Mouse (Mus musculus) forelimb bud, embryonic 11.5 days (tissue): ENCODE results near the gene Wdr72.

Experiments used
- DNase-seq: peaks from one replicate; pipeline ENCODE4 v3.0.0-alpha.2; 2012; ENCODE audit warnings: low read depth, low spot score

Wdr72 gene

DNA sequence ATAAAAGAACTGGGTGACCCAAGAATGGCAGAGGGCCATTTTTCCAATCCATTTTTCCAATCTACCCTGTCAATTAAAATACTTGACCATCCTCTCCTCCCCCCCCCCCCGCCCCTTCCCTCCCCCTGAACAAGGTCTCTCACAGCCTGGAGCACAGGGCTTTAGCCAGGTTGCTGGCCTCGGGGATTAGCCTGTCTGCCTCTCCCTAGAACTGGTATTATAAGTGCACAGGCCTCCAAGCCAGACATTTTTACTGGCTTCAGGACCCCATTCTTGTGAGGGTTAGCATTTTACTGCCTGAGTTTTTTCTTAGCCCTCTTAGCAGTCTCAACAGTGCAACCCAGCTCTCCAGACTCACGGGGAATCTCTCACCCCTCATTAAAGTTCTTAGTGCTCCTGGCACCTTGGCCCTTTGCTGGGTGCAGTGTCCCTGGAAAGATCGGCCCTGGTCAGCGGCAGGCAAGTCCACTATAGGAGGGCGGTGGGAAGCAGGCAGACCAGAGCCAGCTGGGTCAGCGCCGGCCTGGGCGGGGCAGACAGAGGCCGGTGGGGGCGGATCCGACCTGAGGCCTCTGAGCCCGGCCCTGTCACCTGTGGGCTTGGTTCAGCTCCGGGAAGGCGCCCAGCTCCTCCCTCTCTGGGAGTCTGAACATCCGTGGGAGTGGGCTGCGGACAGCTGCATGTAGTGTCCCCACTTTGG lies at the start of gene Wdr72:
Gene Wdr72 (plus strand): TSS at position 596 of the 700 bp plus-strand sequence.
- peak; percentile 13 for DNase-seq

DNA sequence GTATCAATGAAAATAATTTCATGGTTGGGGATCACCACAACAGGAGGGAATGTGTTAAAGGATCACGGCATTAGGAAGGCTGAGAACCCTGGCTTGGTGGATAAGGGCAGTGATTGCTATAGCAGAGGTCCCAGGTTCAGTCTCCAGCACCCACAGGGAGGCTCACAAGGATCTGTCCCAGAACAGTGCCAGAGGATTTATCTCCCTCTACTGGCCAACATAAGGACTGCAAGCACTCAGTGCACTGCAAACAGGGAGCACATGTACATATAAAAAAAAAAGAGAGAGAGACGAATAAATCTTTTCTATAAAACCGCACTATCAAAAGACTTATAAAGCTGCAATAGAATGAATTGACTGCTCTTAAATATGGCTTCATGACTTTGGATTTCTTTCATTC lies 43.9 kb upstream of the Wdr72 start:
- DNase-seq = peak; percentile 40

DNA sequence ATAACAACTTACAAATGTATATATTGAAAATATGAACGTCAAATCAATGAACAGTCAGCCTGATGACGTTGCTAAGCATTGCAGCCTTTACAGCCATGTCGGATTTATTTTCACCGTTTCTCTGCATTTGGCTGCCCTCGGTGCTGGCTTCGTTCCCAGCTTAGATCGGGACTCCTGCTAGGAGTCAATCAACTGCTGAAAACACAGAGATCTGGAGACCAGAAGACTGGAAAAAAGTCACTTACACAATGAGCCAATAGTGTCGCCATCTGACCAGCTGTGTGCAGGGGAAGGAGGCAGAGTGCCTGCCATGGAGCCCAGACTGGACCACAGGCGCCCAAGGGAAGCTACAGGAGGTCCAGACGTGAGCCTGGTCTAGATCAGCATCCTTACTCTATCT lies 43.4 kb upstream of the Wdr72 start:
- no peak for DNase-seq

- DNase-seq = no peak
These were observed 34.2 kb upstream of the Wdr72 start for GRCm38 (mm10) chr9:74075958-74076357.

- no peak for DNase-seq
These were observed 31.7 kb upstream of the Wdr72 start for GRCm38 (mm10) chr9:74078458-74078857.

- DNase-seq = no peak
These were observed 29.9 kb upstream of the Wdr72 start for GRCm38 (mm10) chr9:74080241-74080640.

DNA sequence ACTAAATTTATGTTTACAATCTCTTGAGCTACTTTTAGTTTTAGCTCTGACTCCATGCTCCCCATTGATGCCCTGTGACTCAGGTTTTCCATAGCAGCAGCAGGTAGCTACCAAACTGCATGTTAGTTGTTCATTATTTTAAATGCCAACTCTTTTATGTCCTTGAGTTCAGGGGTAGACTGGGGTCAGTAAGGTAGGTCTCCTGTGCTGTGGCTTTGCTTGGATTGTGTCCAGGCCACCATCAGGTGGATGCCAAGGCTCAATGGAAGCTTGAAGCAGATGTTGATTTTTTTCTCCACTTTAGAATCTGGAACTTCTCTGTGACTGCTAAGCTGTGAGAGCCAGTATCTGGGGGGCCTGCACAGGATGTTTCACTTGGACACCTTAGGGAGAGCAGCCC lies 8.6 kb upstream of the Wdr72 start:
- DNase-seq = no peak

DNA sequence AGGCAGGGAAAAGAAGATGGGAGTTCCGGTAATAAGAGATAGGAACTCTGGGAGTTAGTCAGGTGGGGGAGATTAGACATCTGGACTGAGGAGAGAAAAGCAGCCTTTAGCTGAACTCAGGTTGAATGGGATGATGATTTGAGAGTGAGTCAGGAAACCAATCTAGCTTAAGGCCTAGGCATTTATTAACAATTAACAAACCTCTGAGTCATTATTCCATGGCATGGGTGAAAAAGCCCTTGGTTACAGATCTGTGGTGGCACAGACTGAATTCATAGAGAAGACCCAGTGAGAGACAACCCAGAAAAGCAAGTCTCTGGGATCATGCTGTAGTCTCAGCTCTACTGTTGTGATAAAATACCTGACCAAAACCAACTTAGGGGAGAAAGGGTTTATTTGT lies 7.5 kb upstream of the Wdr72 start:
- DNase-seq = no peak

GRCm38 (mm10) chr9:74110461-74110816 lies 283 bp downstream of the Wdr72 start:
- no peak for DNase-seq

- no peak for DNase-seq
These were observed 2.4 kb downstream of the Wdr72 start for GRCm38 (mm10) chr9:74112526-74112925.

DNA sequence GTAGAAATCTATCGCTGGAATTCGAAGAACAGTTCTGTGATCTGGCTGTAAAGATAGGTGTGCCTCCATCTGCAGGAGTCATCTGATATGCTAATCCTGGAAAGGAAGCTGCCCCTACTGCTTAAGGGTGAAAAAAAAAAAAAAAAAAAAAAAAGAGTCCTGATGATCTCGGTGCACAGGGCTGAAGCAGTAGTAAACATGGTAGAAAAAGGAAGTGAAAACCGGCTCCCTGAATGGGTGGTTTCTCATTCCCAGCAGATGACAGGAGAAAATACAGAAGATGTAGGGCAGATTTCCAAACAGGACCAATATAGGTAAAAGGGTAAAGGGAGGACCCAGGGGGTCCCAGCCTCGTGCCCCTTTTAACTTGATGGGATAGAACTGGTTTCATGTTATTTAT lies 16.1 kb downstream of the Wdr72 start:
- no peak for DNase-seq

- DNase-seq = no peak
These were observed 23.9 kb downstream of the Wdr72 start for GRCm38 (mm10) chr9:74134010-74134409.

- peak; percentile 75 for DNase-seq
These were observed 31.7 kb downstream of the Wdr72 start for GRCm38 (mm10) chr9:74141864-74142263.

- DNase-seq = no peak
These were observed 32.5 kb downstream of the Wdr72 start for GRCm38 (mm10) chr9:74142705-74143104.

GRCm38 (mm10) chr9:74145203-74145602 lies 35.0 kb downstream of the Wdr72 start:
- DNase-seq = no peak

DNA sequence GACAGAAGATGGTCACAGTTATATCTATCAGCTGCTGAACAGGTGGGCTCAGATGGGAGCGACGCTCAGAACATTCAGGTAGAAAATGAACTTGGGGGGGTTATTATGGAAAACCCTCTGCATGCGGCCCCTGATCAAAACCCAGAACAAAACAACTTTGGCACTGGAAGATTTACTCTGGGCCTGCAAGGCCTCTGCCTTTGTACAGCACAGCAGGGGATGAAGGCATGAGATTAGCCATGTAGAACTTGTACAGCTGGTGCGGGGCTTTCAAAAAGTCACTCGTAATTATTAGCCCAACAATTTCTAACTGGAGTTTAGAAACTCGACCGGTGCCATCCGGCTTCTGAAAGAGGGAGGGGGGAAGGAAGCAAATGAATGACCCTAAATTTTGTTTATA lies 38.1 kb downstream of the Wdr72 start:
- DNase-seq = no peak

DNA sequence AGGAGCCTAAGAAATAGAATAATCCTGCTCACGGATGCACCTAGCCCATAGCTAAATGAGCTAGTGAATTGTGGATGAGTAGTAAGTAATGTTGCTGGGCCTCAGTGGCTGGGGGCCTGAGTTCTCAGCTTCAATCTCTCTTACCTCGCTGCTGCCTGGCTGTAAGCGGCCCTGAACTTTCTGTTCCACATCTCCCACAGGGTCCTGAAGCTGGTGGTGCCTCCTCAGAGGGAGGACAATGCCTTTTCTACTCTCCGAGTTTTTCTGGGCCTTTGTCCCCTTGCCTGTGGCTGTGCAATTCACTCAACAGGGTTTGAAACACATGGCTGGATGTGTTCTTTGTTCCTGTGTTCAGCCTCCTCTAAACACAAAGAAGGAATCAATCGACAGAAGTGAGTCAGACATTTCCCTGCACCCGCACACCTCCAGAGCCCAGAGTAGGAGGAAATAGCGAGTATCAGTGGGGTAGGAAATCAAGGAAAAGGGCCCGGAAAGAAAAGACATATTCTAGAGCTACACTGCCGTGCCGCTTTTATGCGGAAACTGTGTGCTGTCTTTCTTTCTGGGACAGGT lies 50.3 kb downstream of the Wdr72 start:
- DNase-seq = no peak

- DNase-seq = no peak
These were observed 55.5 kb downstream of the Wdr72 start for GRCm38 (mm10) chr9:74165697-74166096.

- DNase-seq = no peak
These were observed 59.7 kb downstream of the Wdr72 start for GRCm38 (mm10) chr9:74169904-74170303.

DNA sequence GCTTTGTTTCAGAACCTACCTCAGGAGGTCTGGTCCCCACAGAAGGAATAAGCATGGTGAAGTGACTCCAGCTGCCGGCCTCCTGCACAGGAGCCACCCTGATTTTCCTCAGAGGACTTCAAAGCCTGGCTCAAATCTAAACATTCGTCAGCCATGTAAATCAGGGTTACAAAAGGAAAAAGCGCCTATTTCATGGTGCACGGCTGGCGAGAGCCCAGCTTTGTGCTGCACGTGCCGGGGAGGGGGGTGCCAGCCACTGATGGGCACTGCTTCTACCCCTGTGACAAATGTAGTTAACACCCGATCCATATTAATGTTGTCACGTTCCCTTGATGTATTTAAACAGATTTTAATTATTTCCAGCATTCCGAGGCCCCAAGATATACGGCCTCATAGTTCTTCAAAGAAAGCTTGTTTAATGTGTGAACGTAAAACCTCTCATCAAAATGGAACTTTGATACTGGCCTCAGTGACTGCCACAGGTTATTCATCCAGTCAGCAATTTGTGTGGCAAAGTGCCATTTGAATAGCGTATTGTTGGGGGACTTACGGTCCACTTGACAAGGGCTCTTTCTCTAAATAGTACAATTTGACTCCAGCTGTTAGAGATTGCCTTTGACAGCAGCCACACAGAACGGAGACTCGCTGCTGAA lies 76.7 kb downstream of the Wdr72 start:
- DNase-seq = peak; percentile 71

DNA sequence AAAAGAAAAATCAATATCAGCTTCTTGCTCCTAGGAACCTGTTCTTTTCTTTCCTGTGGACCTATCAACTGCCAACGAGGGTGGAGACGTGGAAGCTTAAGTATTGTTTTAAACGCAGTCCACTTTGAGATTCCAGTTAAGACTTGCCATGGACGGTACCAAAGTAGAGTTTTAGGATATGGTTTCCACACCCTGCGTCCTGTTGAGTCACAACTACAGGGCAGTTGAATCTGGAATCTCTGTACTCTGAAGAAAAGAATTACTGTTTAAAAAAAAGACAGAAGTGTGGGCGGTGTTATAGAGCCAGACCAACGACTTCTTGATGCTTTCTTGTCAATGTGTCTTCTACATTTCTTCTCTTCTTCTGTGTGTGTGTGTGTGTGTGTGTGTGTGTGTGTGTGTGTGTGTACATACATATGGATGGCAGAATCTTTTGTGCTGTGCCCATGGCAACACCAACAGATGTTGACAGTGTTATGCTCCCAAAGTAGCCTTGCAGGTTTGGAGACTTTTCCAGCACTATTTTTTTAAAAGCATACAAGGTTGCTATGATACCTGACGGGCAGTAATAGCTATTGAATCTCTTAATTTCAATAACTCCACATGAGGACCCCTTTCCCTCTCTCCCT lies 77.4 kb downstream of the Wdr72 start:
- peak; percentile 2 for DNase-seq

DNA sequence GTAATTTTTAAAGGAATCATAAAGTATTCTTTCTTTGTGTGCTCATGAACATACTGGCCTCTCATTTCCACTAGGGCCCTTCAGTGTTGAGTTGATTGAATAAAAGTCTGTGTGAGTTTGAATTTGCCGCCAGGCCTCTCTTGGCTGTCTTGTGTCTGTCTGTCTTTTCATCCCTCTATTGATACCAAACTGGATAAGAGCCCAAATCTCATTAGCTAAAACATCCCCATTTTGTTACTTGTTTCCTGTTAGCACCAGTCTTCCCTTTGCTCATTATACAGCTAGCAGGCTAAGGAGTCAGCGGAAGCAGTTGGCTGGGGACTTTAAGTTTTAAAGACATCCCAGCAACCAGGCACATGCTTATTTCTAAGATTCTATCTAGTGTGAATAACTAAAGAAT lies 84.7 kb downstream of the Wdr72 start:
- no peak for DNase-seq

DNA sequence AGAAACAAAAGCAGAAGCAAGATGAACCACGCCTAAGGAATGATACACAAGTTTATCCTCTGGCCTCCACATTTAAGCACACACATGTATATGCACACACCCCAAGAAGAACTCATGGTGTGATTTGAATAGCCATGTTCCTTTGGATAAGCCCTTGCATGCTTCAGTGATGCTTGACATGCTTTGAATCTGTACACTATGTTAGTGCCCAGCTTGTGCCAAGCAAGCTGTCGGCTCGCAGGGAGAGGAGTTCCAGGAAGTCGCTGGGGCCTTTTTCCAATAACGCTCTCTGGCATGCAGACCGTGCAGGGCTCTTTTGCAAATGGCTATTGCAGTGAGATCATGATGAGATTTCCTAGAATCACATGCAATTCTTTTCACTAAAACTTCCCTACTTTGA lies 118.1 kb downstream of the Wdr72 start:
- no peak for DNase-seq
